Mouse (Mus musculus): Measurements from ENCODE around the gene Lrp10. TPM values are rescaled to one million over a fixed set of nuclear protein-coding genes. Genes with fewer than 3 reads are reported as not detected.

Lrp10 gene
- polyA plus RNA-seq, 1 experiment from 2014 or later, result 60.6 TPM

DNA sequence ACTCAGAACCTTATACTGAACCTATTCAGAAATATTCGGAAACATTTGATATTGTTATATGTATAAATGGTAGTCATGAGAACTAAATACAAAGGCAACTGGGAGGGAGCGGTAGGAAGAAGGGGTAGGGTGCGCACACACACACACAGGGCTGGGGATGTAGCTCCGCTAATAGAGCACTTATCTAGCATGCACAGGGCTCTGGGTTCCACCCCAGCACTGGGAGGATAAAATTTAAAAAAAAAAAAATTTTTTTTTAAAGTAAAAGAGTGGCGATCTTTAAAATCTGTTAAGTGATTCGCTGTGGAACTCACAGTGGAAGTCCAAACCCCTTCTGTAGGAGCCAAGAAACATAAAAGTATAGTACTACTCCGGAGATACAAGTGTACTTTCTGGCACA, 22.0 kb downstream of the Lrp10 start:
- H3K27me3 ChIP-seq (replicated peaks), result no peaks in the 10 kb centered on the region; the same call in 1 of the 2 replicates
- no peak overlapping the region for H3K27ac ChIP-seq
- no peaks in the 10 kb centered on the region for H3K4me1 ChIP-seq (replicated peaks)
- no peak overlapping the region for H3K9ac ChIP-seq
- H3K9me3 ChIP-seq, result no peaks in the 10 kb centered on the region
- H3K4me2 ChIP-seq (replicated peaks), result no peak overlapping the region
- 92% methylated on average over 7 of the region's 7 CpGs for WGBS
- ATAC-seq, result no peak
- no peak overlapping the region for H3K4me3 ChIP-seq (replicated peaks)
- no peaks in the 10 kb centered on the region for H3K36me3 ChIP-seq

DNA sequence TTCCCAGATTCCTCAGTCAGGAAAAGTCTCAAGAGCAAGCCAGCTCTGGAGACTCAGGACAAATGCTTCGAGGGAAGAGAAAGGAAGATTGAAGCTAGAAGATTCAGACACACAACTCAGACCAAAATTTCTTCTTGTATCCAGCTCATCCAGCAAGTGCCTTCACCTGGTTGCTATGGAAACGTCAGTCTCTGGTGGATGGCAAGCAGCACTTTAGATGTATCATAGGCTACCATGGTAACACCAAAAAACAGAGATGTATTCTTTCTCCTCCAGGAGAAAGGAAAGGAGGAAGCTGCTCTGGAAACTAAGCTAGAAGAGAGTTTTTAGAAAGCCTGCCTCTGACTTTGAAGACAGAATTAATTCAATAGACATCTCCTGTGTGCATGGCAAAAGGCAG, 23.8 kb downstream of the Lrp10 start:
- Histone ChIP-seq H3K9me3 (no peaks in the 10 kb centered on the region), H3K4me3 (replicated peaks) (no peak overlapping the region), H3K27me3 (replicated peaks) (no peaks in the 10 kb centered on the region), H3K36me3 (no peaks in the 10 kb centered on the region), H3K27ac (no peak overlapping the region), H3K4me1 (replicated peaks) (no peaks in the 10 kb centered on the region), H3K9ac (no peak overlapping the region), H3K4me2 (replicated peaks) (no peak overlapping the region)
- WGBS, result 67% methylated on average over 2 of the region's 2 CpGs
- ATAC-seq, result no peak

DNA sequence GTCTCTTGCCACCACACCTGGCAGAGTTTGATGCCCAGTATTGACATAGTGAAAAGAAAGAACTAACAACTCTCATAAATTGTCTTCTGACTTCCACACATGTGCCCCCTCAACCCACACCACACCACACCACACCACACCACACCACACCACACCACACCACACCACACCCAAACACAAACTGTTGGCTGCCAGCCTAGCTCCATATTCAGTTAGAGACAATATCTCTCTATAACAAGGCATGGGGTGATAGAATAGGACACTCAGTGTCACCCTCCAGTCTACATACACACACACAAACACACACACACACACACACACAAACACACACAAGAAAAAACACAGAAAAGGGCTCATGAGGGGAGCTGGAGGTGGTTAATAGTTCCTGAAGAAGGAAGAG, 24.4 kb downstream of the Lrp10 start:
- H3K4me3 ChIP-seq (replicated peaks), result no peak overlapping the region
- H3K27ac ChIP-seq, result no peak overlapping the region
- no peaks in the 10 kb centered on the region for H3K36me3 ChIP-seq
- H3K4me1 ChIP-seq (replicated peaks), result no peaks in the 10 kb centered on the region
- H3K9me3 ChIP-seq, result no peaks in the 10 kb centered on the region
- no peaks in the 10 kb centered on the region for H3K27me3 ChIP-seq (replicated peaks)
- no peak overlapping the region for H3K9ac ChIP-seq
- no peak for ATAC-seq
- H3K4me2 ChIP-seq (replicated peaks), result no peak overlapping the region

DNA sequence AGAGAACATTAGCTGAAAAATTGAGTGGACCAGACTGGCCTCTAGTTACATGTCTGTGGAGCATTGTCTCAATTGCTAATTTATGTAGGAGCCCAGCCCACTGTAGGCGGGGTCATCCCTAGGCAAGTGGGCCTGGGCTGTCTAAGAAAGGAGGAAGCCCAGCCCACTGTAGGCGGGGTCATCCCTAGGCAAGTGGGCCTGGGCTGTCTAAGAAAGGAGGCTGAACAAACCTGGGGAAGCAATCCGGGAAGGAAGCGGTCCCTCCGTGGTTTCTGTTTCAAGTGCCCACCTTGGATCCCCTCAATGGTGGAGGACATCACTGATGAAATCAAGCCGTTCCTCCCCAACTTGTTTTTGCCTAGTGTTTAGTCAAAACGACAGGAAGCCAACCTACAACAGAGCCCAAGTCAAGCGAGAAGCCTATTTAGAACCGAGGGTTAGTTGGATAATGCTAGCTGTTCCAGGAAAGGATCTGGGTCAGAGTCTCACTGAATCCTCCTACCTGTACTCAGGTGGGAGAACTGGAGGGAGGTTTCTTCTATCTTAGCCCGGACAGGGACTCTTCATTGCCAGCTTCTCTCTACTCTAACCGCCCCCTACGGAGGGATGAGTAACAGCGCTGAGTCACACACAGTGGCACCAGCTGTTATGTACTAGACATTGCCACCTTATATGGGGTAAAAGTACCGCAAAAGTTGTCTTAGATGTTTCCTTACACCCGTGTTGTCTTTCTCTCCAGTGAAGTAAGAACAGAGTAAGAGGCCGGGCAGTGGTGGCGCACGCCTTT, 28.6 kb downstream of the Lrp10 start:
- ATAC-seq, result peak; percentile 77
- Histone ChIP-seq H3K4me1 (replicated peaks) (no peaks in the 10 kb centered on the region), H3K36me3 (no peaks in the 10 kb centered on the region), H3K27ac (no peak overlapping the region), H3K4me2 (replicated peaks) (no peak overlapping the region), H3K27me3 (replicated peaks) (no peaks in the 10 kb centered on the region), H3K9me3 (no peaks in the 10 kb centered on the region), H3K9ac (no peak overlapping the region), H3K4me3 (replicated peaks) (no peak overlapping the region)
- WGBS, result 69% methylated on average over 18 of the region's 18 CpGs

- no peaks in the 10 kb centered on the region for H3K27me3 ChIP-seq (replicated peaks)
- no peak overlapping the region for H3K27ac ChIP-seq
- WGBS, result 92% methylated on average over 5 of the region's 5 CpGs
- H3K4me1 ChIP-seq (replicated peaks), result no peaks in the 10 kb centered on the region
- no peak overlapping the region for H3K4me2 ChIP-seq (replicated peaks)
- no peak overlapping the region for H3K9ac ChIP-seq
- H3K9me3 ChIP-seq, result no peaks in the 10 kb centered on the region
- H3K4me3 ChIP-seq (replicated peaks), result no peak overlapping the region
- no peaks in the 10 kb centered on the region for H3K36me3 ChIP-seq
- no peak for ATAC-seq
These were observed 29.3 kb downstream of the Lrp10 start for GRCm38 (mm10) chr14:54493236-54493635.

DNA sequence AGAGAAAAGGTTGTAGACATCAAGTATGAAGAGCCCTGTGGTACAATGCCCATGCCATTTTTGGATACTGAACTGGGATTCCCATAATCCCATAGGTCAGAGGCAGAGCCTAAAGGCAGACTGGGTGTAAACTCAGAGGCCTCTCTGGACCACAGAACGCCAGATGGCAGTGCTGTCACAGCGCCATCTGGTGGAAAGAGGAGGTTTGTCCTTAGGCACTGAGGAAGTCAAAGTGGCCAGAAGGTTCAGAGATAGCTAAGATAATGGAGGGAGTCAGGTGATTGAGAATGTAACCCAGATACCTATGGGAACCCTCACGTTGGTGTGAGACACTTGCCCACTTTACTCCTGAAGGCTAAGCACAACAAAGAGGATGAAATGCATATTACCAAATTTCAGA, 30.3 kb downstream of the Lrp10 start:
- ATAC-seq, result peak; percentile 69
- Histone ChIP-seq H3K4me1 (replicated peaks) (no peaks in the 10 kb centered on the region), H3K36me3 (no peaks in the 10 kb centered on the region), H3K27me3 (replicated peaks) (no peaks in the 10 kb centered on the region), H3K4me2 (replicated peaks) (no peak overlapping the region), H3K27ac (no peak overlapping the region), H3K9ac (no peak overlapping the region), H3K4me3 (replicated peaks) (no peak overlapping the region), H3K9me3 (no peaks in the 10 kb centered on the region)
- WGBS, result under 1% methylated on average over 3 of the region's 3 CpGs

GRCm38 (mm10) chr14:54496706-54497105, 32.8 kb downstream of the Lrp10 start:
- Histone ChIP-seq H3K27me3 (replicated peaks) (no peaks in the 10 kb centered on the region), H3K4me1 (replicated peaks) (no peaks in the 10 kb centered on the region), H3K36me3 (no peaks in the 10 kb centered on the region), H3K4me2 (replicated peaks) (no peak overlapping the region), H3K9me3 (no peaks in the 10 kb centered on the region), H3K9ac (no peak overlapping the region), H3K27ac (no peak overlapping the region), H3K4me3 (replicated peaks) (no peak overlapping the region)
- no peak for ATAC-seq
- 87% methylated on average over 14 of the region's 14 CpGs for WGBS

GRCm38 (mm10) chr14:54499330-54499729, 35.4 kb downstream of the Lrp10 start:
- no peaks in the 10 kb centered on the region for H3K36me3 ChIP-seq
- H3K4me3 ChIP-seq (replicated peaks), result no peak overlapping the region
- ATAC-seq, result no peak
- no peaks in the 10 kb centered on the region for H3K27me3 ChIP-seq (replicated peaks)
- 53% methylated on average over 2 of the region's 2 CpGs for WGBS
- no peaks in the 10 kb centered on the region for H3K9me3 ChIP-seq
- no peak overlapping the region for H3K4me2 ChIP-seq (replicated peaks)
- no peaks in the 10 kb centered on the region for H3K4me1 ChIP-seq (replicated peaks)
- H3K9ac ChIP-seq, result no peak overlapping the region
- H3K27ac ChIP-seq, result no peak overlapping the region

DNA sequence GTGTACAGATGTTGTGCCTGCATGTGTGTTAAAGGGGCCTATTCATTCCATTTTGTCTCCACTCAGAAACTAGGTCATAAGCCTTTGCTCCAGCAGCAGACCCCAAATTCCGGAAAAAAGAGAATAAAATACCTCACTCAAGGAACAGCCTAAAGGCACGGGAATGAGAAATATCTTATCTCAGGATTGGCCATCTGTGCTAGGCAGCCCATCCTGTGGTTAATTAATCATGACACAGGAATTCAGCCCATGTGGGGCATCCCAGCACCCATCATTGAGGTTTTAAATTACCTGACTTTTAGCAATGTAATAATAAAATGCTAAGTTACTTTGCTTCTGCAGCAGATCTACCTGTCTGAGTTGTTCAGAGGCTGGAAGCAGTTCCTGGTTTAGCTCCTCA, 37.4 kb downstream of the Lrp10 start:
- no peak overlapping the region for H3K9ac ChIP-seq
- H3K27ac ChIP-seq, result no peak overlapping the region
- H3K9me3 ChIP-seq, result no peaks in the 10 kb centered on the region
- H3K4me1 ChIP-seq (replicated peaks), result no peaks in the 10 kb centered on the region
- no peak for ATAC-seq
- no peaks in the 10 kb centered on the region for H3K36me3 ChIP-seq
- no peak overlapping the region for H3K4me2 ChIP-seq (replicated peaks)
- H3K27me3 ChIP-seq (replicated peaks), result no peaks in the 10 kb centered on the region
- no peak overlapping the region for H3K4me3 ChIP-seq (replicated peaks)
- WGBS, result 58% methylated on average over 2 of the region's 2 CpGs

GRCm38 (mm10) chr14:54503092-54503491, 39.2 kb downstream of the Lrp10 start:
- no peaks in the 10 kb centered on the region for H3K27me3 ChIP-seq (replicated peaks)
- H3K9ac ChIP-seq, result no peak overlapping the region
- H3K36me3 ChIP-seq, result peaks cover 11% of the 10 kb centered on the region; the same call in 1 of the 2 replicates
- 74% methylated on average over 2 of the region's 2 CpGs for WGBS
- H3K9me3 ChIP-seq, result no peaks in the 10 kb centered on the region
- H3K4me2 ChIP-seq (replicated peaks), result no peak overlapping the region
- no peaks in the 10 kb centered on the region for H3K4me1 ChIP-seq (replicated peaks)
- no peak overlapping the region for H3K4me3 ChIP-seq (replicated peaks)
- ATAC-seq, result no peak
- H3K27ac ChIP-seq, result no peak overlapping the region

DNA sequence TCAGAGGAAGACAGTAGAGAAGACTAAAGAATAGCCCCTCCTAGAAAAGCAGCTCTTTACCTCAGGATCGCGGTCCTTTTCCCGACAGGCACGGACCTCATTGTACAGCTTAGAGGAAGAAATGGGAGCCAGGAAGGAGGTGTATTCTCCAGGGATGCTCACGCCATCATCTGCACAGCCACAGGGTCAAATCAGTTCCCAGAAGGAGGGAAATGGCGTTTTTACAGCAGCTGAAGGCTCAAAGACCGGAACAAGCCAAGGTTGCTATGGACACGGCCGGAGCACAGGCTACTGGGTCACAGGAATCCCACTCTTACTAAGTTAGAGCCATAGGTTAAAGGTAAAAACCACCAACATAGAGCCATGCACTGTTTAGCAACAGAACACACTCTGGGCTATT, 45.8 kb downstream of the Lrp10 start:
- H3K9ac ChIP-seq, result no peak overlapping the region
- H3K4me2 ChIP-seq (replicated peaks), result no peak overlapping the region
- peaks cover 70% of the 10 kb centered on the region for H3K36me3 ChIP-seq
- no peaks in the 10 kb centered on the region for H3K9me3 ChIP-seq
- no peak for ATAC-seq
- H3K4me1 ChIP-seq (replicated peaks), result no peaks in the 10 kb centered on the region
- H3K27ac ChIP-seq, result no peak overlapping the region
- H3K4me3 ChIP-seq (replicated peaks), result no peak overlapping the region
- no peaks in the 10 kb centered on the region for H3K27me3 ChIP-seq (replicated peaks)
- WGBS, result 83% methylated on average over 9 of the region's 9 CpGs

DNA sequence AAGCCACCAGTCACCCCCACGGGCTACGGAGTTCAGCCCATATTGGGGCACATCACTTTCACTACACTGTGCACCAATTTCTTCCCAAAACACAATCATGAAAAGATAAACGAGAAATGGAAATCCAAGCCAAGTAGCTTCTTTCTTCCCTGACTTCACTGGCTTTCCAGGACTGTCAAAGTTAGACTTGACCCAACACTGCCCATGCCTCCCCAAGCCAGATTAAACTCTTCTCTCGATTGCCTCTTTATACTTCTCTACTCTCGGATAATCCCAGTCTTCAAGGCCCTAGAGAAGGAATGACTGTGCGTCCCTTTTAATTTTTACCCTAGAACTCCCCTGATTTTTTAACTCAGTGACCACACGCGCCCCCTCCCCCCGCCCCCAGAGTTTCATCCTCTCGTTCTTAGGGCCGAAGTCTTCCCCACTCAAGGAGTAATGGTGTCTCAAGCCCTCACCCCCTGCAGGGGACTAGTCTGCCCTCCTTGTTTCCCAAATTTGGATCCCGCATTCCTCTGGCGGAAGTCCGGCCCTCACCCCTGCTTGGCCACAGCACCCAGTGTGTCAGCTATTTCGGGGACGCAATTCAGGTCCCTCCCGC, 52.9 kb downstream of the Lrp10 start:
- Histone ChIP-seq H3K4me2 (replicated peaks) (peak overlapping the region; percentile 69), H3K4me3 (replicated peaks) (peak overlapping the region; percentile 69), H3K27me3 (replicated peaks) (no peaks in the 10 kb centered on the region), H3K27ac (peak overlapping the region; percentile 77), H3K36me3 (peaks cover 25% of the 10 kb centered on the region), H3K9me3 (no peaks in the 10 kb centered on the region), H3K9ac (peak overlapping the region; percentile 76), H3K4me1 (replicated peaks) (peaks cover 10% of the 10 kb centered on the region)
- peak; percentile 71 for ATAC-seq
- 3% methylated on average over 17 of the region's 17 CpGs for WGBS
